Comparison of ENCODE assay signal across 28 mouse cellular contexts in the genomic region with DNA sequence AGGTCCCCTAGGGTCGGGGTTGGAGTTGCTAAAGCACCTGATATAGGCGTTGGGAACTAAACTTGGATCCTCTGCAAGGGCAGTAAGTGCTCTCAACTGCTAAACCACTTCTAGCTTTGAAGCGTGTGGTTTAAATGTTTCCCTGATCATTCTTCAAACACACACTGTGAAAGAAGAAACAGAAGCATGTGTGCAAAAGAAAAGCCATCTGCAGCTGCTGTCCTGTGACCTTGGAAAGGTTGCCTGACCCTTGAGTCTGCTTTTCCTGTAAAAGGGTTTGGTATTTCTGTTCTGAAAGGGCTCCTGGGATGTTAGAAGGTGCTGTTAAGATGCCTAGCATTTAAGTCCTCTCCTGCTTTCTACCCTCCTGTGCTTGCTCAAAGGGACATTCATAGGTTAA. TPM values are rescaled to one million over a fixed set of nuclear protein-coding genes. Genes with fewer than 3 reads are reported as not detected.
DNase-seq lines count a peak whose midpoint lies in the region; ATAC-seq and TF ChIP-seq lines count a peak whose summit lies in the region.
"Had no signal": no experiment of that assay in that cellular context is flagged by ENCODE, and none has a peak within 500 bp of the region (broad histone marks: within the 10 kb centered on the region; RNA-seq: fewer than 3 reads in every experiment).

No protein-coding gene starts in this region.

- no peak overlapping the region for H3K9ac ChIP-seq in heart, embryonic 15.5 days
- H3K9ac ChIP-seq in heart, postnatal 0 days (replicated peaks; ENCODE audit: low read depth, low read length): no peak overlapping the region
- H3K9ac ChIP-seq: embryonic facial prominence, embryonic 13.5 days; embryonic facial prominence, embryonic 15.5 days; forebrain, embryonic 12.5 days had no signal

- H3K27me3 ChIP-seq in heart, embryonic 10.5 days (ENCODE audit: insufficient read depth, poor library complexity, severe bottlenecking): no peaks in the 10 kb centered on the region
- H3K27me3 ChIP-seq in heart, embryonic 15.5 days: no peaks in the 10 kb centered on the region
- H3K27me3 ChIP-seq in heart, postnatal 0 days (ENCODE audit: control insufficient read depth, insufficient read depth, low read length): no peaks in the 10 kb centered on the region
- H3K27me3 ChIP-seq: CH12.LX; embryonic facial prominence, embryonic 13.5 days; embryonic facial prominence, embryonic 15.5 days; forebrain, embryonic 12.5 days had no signal

- intact Hi-C loops in heart, postnatal 10 days (cut with DNase I): no loop called here

- 60% methylated on average over 3 of the region's 3 CpGs for WGBS in heart, embryonic 10.5 days
- 42% methylated on average over 3 of the region's 3 CpGs for WGBS in heart, embryonic 15.5 days
- WGBS in heart, postnatal 0 days: 45% methylated on average over 3 of the region's 3 CpGs

- no peak for ATAC-seq in heart, embryonic 15.5 days (replicated peaks; ENCODE audit: insufficient number of reproducible peaks, insufficient read depth, low FRiP score, low read depth)
- ATAC-seq in heart, postnatal 0 days (ENCODE audit: insufficient read depth, low read depth): no peak
- ATAC-seq: CD4-positive, CD25-positive, alpha-beta regulatory T cell, adult 4 months; forebrain, embryonic 14.5 days; forebrain, embryonic 16.5 days had no signal

- peaks cover 12% of the 10 kb centered on the region; the same call in 1 of the 2 replicates for H3K36me3 ChIP-seq in heart, embryonic 10.5 days
- peaks cover 21% of the 10 kb centered on the region for H3K36me3 ChIP-seq in heart, embryonic 15.5 days
- H3K36me3 ChIP-seq in heart, postnatal 0 days (replicated peaks; ENCODE audit: control insufficient read depth, insufficient read depth, low read length): peaks cover 42% of the 10 kb centered on the region

- no peak overlapping the region for H3K4me2 ChIP-seq in heart, embryonic 15.5 days
- no peak overlapping the region for H3K4me2 ChIP-seq in heart, postnatal 0 days (ENCODE audit: low read depth, low read length)
- H3K4me2 ChIP-seq: embryonic facial prominence, embryonic 13.5 days; embryonic facial prominence, embryonic 15.5 days; forebrain, embryonic 12.5 days had no signal

- no peak for TF ChIP-seq CTCF in heart, postnatal 0 days (IDR thresholded peaks at IDR 0.05; ENCODE audit: low read depth)

- no peak for TF ChIP-seq EP300 in heart, postnatal 0 days (IDR thresholded peaks at IDR 0.05; ENCODE audit: low read depth)

- no peak overlapping the region for H3K4me3 ChIP-seq in heart, embryonic 10.5 days
- no peak overlapping the region for H3K4me3 ChIP-seq in heart, embryonic 15.5 days
- H3K4me3 ChIP-seq in heart, postnatal 0 days (ENCODE audit: low read depth, low read length): no peak overlapping the region
- H3K4me3 ChIP-seq: embryonic facial prominence, embryonic 13.5 days; embryonic facial prominence, embryonic 15.5 days; forebrain, embryonic 10.5 days; forebrain, embryonic 12.5 days had no signal

- peaks cover 18% of the 10 kb centered on the region for H3K4me1 ChIP-seq in heart, embryonic 10.5 days
- peaks cover 19% of the 10 kb centered on the region for H3K4me1 ChIP-seq in heart, embryonic 15.5 days (replicated peaks)
- H3K4me1 ChIP-seq in heart, postnatal 0 days (ENCODE audit: control insufficient read depth, insufficient read depth): peaks cover 31% of the 10 kb centered on the region
- H3K4me1 ChIP-seq: forebrain, embryonic 10.5 days; forebrain, embryonic 12.5 days had no signal

- no peaks in the 10 kb centered on the region for H3K9me3 ChIP-seq in heart, embryonic 10.5 days
- H3K9me3 ChIP-seq in heart, embryonic 15.5 days (replicated peaks): no peaks in the 10 kb centered on the region
- no peaks in the 10 kb centered on the region for H3K9me3 ChIP-seq in heart, postnatal 0 days (replicated peaks; ENCODE audit: control insufficient read depth, low read length)
- H3K9me3 ChIP-seq: embryonic facial prominence, embryonic 13.5 days; embryonic facial prominence, embryonic 15.5 days; forebrain, embryonic 10.5 days; forebrain, embryonic 12.5 days; G1E had no signal

- DNase-seq in heart, embryonic 10.5 days (ENCODE audit: low spot score): no peak
- no peak for DNase-seq in heart, postnatal 10 days
- DNase-seq in heart, adult 9 months (ENCODE audit: low spot score in 2 of 2): no peak
- DNase-seq in heart, postnatal 0 days (ENCODE audit: low spot score): no peak
- no peak for DNase-seq in heart, adult 8-10 months (ENCODE audit: low spot score)
- DNase-seq in R1 (ENCODE audit: low read depth, low spot score): peak; percentile 31
- no peak for DNase-seq in MN1 (ENCODE audit: low spot score)
- DNase-seq: adrenal gland, adult 2 months; adrenal gland, postnatal 10 days; adrenal gland, postnatal 25 days; B cell, adult 2 months; cerebellum, adult 11 months; cerebellum, adult 18-20 months; cerebellum, adult 8-10 months; cerebellum, adult 9-11 months; cerebellum, postnatal 14 days; cerebellum, postnatal 36 days; embryo, embryonic 11 days had no signal

- 0 out of 2 replicates have a peak overlapping the region, but pooled peaks have one; percentile 6 for H3K27ac ChIP-seq in heart, embryonic 10.5 days
- H3K27ac ChIP-seq in heart, embryonic 15.5 days: peak overlapping the region; percentile 20; the same call in 1 of the 2 replicates
- H3K27ac ChIP-seq in heart, postnatal 0 days (ENCODE audit: low read depth): peak overlapping the region; percentile 61
- H3K27ac ChIP-seq: embryonic facial prominence, embryonic 13.5 days; embryonic facial prominence, embryonic 15.5 days; forebrain, embryonic 10.5 days; forebrain, embryonic 12.5 days had no signal

RNA-seq across cellular contexts. Expression of gene Rbm18, which starts 42.9 kb away (rescaled TPM):
- 60.0 and 60.7 TPM in 2 replicates for polyA plus RNA-seq in heart, embryonic 10.5 days (2016; fragmentation: Nextera tagmentation; extraction: Ambion mirVana)
- 10 to 100 TPM; 41.7 TPM for total RNA-seq in heart, postnatal 10 days (2021)
- polyA plus RNA-seq in heart, embryonic 15.5 days (2015; fragmentation: Nextera tagmentation; extraction: Ambion mirVana): 62.6 and 63.6 TPM in 2 replicates
- total RNA-seq in heart, postnatal 0 days (2014; rRNA removed; ENCODE audit: low replicate concordance): 54.6 and 60.5 TPM in 2 replicates
- polyA plus RNA-seq in heart, postnatal 0 days (2015; fragmentation: Nextera tagmentation; extraction: Ambion mirVana): 53.4 and 54.2 TPM in 2 replicates
- 10 to 100 TPM; 31.0 to 37.1 (median 33.3) TPM for total RNA-seq in heart, adult 8-10 months (2022)

RNA-seq across cellular contexts. Expression of gene Mrrf, which starts 43.3 kb away (rescaled TPM):
- 29.9 and 35.0 TPM in 2 replicates for polyA plus RNA-seq in heart, embryonic 10.5 days (2016; fragmentation: Nextera tagmentation; extraction: Ambion mirVana)
- total RNA-seq in heart, postnatal 10 days (2021): 10 to 100 TPM; 40.2 to 40.6 TPM
- polyA plus RNA-seq in heart, embryonic 15.5 days (2015; fragmentation: Nextera tagmentation; extraction: Ambion mirVana): 32.4 and 38.6 TPM in 2 replicates
- 22.5 and 38.5 TPM in 2 replicates for total RNA-seq in heart, postnatal 0 days (2014; rRNA removed; ENCODE audit: low replicate concordance)
- 29.7 and 37.0 TPM in 2 replicates for polyA plus RNA-seq in heart, postnatal 0 days (2015; fragmentation: Nextera tagmentation; extraction: Ambion mirVana)
- total RNA-seq in heart, adult 8-10 months (2022): 10 to 100 TPM; 40.5 to 44.0 (median 42.3) TPM

RNA-seq across cellular contexts. Expression of gene Ptgs1, which starts 50.7 kb away (rescaled TPM):
- 12.2 and 16.4 TPM in 2 replicates for polyA plus RNA-seq in heart, embryonic 10.5 days (2016; fragmentation: Nextera tagmentation; extraction: Ambion mirVana)
- total RNA-seq in heart, postnatal 10 days (2021): 10 to 100 TPM; 15.5 to 16.0 TPM
- 23.0 and 29.7 TPM in 2 replicates for polyA plus RNA-seq in heart, embryonic 15.5 days (2015; fragmentation: Nextera tagmentation; extraction: Ambion mirVana)
- 49.7 and 55.9 TPM in 2 replicates for total RNA-seq in heart, postnatal 0 days (2014; rRNA removed; ENCODE audit: low replicate concordance)
- polyA plus RNA-seq in heart, postnatal 0 days (2015; fragmentation: Nextera tagmentation; extraction: Ambion mirVana): 21.6 and 21.9 TPM in 2 replicates
- total RNA-seq in heart, adult 8-10 months (2022): 10 to 100 TPM; 10.9 to 23.6 (median 16.1) TPM

Comparison
In these comparisons a context has a peak if more than half of its experiments do, and no peak if none do; other contexts are left out.
1. H3K27ac ChIP-seq: peak in every context shown above with its lines; median percentile 61 in heart, postnatal 0 days; 20 in heart, embryonic 15.5 days; 6 in heart, embryonic 10.5 days.